Mouse (Mus musculus) ES-Bruce4 (cell line): Measurements from ENCODE around the gene Rapgef5.

Source experiments
- CTCF ChIP-seq: IDR thresholded peaks from one replicate; pipeline ENCODE4 v1.8.1; 2011; ENCODE audit warnings: low read depth, low read length
- EP300 ChIP-seq: IDR thresholded peaks from 2 replicates; pipeline ENCODE4 v1.6.1; 2011; ENCODE audit warnings: low read depth, low read length; ENCODE audit not compliant: insufficient read depth
- POLR2A ChIP-seq: IDR thresholded peaks from one replicate; pipeline ENCODE4 v1.8.1; 2011; ENCODE audit warnings: low read length; ENCODE audit not compliant: insufficient read depth

DNA sequence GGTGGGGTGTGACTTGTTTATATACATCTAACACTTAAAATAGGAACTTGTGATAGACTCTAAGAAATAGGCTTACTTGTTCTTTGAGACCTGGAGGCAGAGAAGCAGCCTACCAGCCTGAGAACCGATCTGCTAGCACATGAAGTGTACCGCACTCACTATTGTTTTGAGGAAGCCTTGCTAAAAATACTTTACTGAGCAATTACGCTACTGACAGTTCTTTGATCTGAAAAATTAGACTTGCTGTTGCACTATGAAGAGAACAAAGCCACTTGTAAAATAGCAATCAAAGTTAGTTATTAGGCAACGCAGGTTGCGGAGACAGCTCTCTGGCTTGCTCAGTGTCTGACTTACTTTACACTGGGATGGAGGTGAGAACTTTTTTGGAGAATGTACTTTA is 37.1 kb downstream of the Rapgef5 start:
- TF ChIP-seq EP300 (no peak), CTCF (no peak), POLR2A (no peak)
